Mouse (Mus musculus): Measurements from ENCODE around the gene Gstp1.

- TF ChIP-seq CTCF (IDR thresholded peaks at IDR 0.05; ENCODE audit: low read depth): no peak
- TF ChIP-seq EP300 (IDR thresholded peaks at IDR 0.05; ENCODE audit: low read depth): no peak
Observed at GRCm38 (mm10) chr19:4042124-4042523, 4.3 kb upstream of the Gstp1 start.

Data from liver, embryonic 14.5 days (tissue).